Mouse (Mus musculus) ZHBTc4 (cell line): ENCODE measurements around the gene St6galnac3.

Experiments
- DNase-seq: peaks from one replicate; pipeline ENCODE4 v3.0.0-alpha.2; 2011; ENCODE audit warnings: low read depth, low spot score

St6galnac3 gene

GRCm38 (mm10) chr3:153587594-153587993 is 137.4 kb downstream of the St6galnac3 start:
- no peak for DNase-seq

GRCm38 (mm10) chr3:153584836-153585235 is 140.1 kb downstream of the St6galnac3 start:
- DNase-seq = no peak

DNA sequence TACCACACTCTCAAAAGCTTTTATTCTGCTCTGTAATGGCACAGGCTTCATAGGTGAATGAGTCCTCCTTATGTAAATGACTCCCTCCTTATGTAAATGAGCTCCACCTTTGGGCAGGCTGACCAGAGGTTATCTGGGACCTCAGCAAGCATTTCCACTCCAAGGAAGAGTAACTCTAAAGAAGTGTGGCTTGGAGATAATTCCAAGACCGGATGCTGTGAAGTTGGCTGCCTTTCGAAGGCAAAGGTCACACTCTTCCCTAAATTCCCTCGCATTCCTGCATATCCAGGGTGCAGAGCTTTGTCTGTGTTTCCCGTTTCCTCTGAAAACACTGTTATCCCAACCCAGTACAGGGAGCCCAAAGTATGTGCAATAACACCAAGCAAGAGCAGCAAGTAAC is 142.9 kb downstream of the St6galnac3 start:
- DNase-seq = no peak

GRCm38 (mm10) chr3:153580625-153581024 is 144.3 kb downstream of the St6galnac3 start:
- no peak for DNase-seq

DNA sequence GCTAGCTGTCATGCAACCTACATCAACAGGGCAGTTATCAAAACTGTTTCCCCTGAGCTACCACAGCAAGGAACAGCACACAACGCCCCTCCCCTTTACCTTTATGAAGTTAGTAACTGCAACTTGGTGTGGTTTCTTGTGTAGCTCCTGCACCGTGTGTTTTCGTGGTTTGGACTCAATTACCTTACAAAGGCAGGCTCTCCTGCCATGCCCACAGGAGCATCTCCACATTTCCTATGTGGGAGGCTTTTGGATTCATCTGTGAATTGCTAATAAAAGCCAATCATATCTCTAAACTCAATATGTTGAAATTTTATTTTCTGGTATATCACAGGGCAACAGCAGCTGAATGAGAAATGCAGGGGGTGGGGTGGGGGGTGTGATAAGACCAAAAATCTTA is 144.8 kb downstream of the St6galnac3 start:
- DNase-seq = no peak

DNA sequence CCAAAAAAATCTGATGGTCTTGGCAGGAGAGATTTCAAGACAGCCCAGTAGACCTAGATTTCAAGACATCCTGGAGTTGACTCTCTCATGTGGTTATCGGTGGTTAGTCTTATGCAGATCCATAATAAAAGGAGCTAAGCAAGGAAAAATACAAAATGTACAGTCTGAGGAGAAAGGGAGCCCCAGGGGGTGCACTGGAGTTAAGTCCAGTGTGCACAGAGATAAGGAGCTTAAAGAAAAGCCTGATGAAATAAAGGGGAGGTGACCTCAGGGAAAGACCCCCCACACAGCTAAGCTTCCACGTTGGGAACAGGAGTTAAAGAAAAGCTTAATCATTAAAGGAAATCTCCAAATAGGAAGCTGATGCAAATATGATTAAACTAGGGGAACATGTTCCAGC is 147.7 kb downstream of the St6galnac3 start:
- DNase-seq = no peak

- DNase-seq = no peak
Observed at GRCm38 (mm10) chr3:153571152-153571551, 153.8 kb downstream of the St6galnac3 start.

DNA sequence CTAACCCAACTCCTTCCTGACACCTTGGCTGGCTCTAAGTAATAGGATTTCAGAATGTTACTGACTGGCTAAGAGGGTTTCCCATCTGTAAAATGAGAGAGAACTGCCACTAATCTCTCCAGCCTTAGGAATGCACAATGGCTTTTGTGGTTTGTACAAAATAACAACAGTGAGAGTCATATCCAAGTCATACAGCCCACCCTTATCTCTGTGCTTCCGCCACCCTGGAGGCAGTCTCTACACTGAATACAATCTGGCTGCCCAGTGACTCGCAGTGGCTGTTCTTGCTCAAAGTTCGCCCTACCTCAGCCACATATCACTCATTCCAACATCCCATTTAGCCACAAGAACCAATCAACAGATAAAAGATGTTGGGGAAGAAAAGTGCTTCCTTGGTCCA is 156.2 kb downstream of the St6galnac3 start:
- no peak for DNase-seq

- DNase-seq = no peak
Observed at GRCm38 (mm10) chr3:153567913-153568312, 157.1 kb downstream of the St6galnac3 start.

- no peak for DNase-seq
Observed at GRCm38 (mm10) chr3:153567512-153567911, 157.5 kb downstream of the St6galnac3 start.

DNA sequence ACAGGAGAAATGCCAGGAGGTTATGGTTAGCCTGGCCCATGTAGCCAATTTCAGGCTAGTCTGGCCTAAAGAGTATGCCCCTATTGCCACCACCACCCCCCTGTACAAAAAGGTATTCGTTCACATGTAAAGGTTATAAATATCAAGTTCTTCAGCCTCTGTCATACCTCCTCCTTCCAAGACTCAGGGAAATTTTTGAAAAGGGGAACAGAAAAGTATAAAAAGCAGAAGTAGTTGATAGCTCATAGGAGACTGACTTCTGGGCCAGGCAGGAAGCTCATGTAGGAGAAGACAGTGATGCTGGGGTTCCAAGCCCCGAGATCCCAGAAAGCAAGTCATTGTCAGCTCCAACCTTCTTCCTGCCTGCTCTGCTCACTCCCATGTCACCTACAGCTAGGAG is 158.9 kb downstream of the St6galnac3 start:
- no peak for DNase-seq

DNA sequence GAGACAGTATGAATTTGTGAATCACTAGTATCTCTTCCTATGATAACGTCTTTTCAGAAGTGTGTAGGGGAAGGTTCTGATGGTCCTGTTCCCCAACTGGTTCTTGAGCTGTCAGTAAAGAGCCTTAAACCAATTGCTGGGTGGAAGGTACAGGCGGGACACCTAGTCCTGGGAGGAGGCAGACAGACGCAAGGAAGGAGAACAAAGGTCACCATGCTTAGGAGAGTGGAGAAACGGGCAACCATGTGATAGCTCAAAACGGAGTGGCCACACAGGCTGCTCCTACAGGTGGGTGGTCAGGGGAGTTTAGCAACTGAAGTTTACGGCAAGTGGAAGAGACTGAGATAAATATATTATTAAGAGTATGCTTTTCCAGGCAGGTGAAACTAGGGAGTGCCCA is 164.1 kb downstream of the St6galnac3 start:
- no peak for DNase-seq

- DNase-seq = no peak
Observed at GRCm38 (mm10) chr3:153559586-153559985, 165.4 kb downstream of the St6galnac3 start.

GRCm38 (mm10) chr3:153556621-153557020 is 168.4 kb downstream of the St6galnac3 start:
- DNase-seq = no peak

- no peak for DNase-seq
Observed at GRCm38 (mm10) chr3:153553712-153554111, 171.3 kb downstream of the St6galnac3 start.

- no peak for DNase-seq
Observed at GRCm38 (mm10) chr3:153553226-153553625, 171.7 kb downstream of the St6galnac3 start.

GRCm38 (mm10) chr3:153546936-153547683 is 177.9 kb downstream of the St6galnac3 start:
- no peak for DNase-seq

DNA sequence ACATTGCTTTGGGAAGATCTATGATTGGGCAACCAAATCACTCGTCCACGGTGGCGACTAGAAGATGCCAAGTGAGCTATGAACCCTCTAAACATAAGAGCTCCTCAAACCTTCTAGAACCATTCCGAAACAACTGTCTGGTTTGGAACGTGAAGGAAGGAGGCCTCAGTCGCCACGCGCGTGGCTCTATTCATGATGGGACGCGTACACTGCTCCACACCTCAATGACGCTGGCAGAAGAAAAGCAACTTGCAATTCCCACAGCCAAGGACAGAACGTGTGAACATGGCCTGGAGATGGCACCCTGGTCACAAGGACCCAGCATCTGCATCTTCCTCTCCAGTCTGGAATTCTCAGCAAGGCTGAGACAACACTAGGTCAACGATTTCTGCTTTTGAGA is 185.1 kb downstream of the St6galnac3 start:
- DNase-seq = no peak

DNA sequence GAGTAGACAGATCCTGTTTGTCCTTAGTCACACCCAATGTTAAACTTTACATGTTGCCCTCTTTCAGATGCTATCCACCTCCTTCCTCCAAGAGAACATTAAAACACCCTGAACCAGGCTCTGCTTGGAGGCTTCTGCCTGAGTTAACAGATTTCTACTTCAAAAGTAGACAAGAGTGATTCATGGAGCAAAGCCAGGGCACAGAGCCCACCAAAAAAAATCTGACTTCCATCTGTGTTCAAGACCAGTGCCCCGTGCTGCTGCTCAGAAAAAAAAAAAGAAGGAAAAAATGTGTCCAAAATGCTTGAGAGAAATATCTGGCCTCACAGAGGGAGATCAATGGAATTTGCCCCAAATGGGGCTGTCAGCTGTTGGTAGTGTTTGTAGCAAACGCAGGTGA is 186.6 kb downstream of the St6galnac3 start:
- DNase-seq = no peak

DNA sequence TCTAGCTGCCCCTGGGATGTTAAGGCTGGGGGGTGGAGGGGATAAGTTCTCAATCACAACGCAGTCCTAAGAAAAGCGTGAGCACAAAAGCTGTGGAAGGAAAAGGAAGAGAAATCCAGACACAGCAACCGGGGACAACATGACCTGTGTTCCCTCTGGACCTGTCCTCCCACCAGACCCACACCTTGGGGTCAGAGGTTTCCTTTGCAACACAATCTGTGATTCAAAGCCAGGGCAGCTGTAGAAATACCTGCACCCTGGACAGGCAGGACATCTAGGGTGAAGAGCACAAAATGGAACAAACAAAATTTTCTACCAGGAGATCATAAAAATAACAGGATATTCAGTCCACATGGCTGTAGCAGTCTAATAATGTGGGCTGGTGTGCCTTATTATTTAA is 187.5 kb downstream of the St6galnac3 start:
- no peak for DNase-seq

DNA sequence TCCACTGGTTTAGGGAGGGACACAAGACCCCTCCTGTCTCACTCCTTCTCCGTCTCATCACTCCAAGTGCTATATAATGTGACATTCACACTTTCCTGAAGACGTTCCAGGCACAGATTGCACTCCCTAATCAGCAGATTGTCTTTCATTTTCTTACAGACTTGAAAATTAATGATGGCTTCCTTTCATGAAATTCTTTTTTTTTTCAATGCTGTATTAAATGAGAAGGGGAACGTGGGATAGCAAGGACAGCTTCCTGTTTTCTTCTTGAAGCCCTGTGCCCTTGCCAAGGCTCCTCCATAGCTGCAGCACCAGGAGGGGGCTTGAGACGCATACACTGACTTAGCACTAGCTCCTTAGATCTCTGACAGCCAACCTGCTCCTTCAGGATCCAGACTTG is 188.7 kb downstream of the St6galnac3 start:
- DNase-seq = no peak

DNA sequence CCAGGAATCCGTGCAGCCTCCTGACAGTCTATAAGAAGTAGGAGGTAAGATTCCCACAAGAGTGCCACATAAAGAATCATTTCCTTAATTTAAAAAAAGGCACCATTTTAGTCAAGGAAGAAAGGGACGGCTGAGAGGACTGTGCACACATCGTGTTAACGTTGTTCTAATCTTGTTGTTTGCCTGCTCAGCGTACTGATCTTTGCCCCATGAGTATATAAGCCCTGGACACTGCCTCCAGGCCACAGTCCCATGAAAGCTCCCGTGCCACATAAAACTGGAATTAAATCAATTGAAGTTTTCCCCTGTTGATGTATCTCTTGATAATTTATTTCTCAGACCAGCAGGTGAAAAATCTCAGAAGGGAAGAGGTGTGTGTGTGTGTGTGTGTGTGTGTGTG is 195.8 kb downstream of the St6galnac3 start:
- DNase-seq = no peak

- no peak for DNase-seq
Observed at GRCm38 (mm10) chr3:153525151-153525768, 199.7 kb downstream of the St6galnac3 start.
